Mouse (Mus musculus) lung, embryonic 16.5 days (tissue): ENCODE measurements around the gene Ctsll3. TPM values are rescaled to one million over a fixed set of nuclear protein-coding genes. Genes with fewer than 3 reads are reported as not detected.

Experiments
- ATAC-seq: fragments of 200-750 bp; cut with Nextera tagmentation; 2 replicates; pipeline ENCODE4 v1.8.0; 2017; ENCODE audit warnings: low read depth, mild to moderate bottlenecking, moderate library complexity
- H3K27ac ChIP-seq: fragments of 300-500 bp; sonication (generic); 2 replicates; pipeline ENCODE4 v1.5.1; 2014; ENCODE audit warnings: mild to moderate bottlenecking, control low read depth, low read length
- H3K27me3 ChIP-seq: fragments of 300-500 bp; sonication (generic); 2 replicates; pipeline ENCODE4 v1.6.1; 2014; ENCODE audit warnings: low read depth, low read length, mixed read lengths; ENCODE audit not compliant: control insufficient read depth, insufficient read depth
- H3K36me3 ChIP-seq: fragments of 300-500 bp; sonication (generic); 2 replicates; pipeline ENCODE4 v1.6.1; 2014; ENCODE audit warnings: low read length; ENCODE audit not compliant: control insufficient read depth, insufficient read depth
- H3K4me1 ChIP-seq: fragments of 300-500 bp; sonication (generic); replicated peaks from 2 replicates; pipeline ENCODE4 v1.6.1; 2014; ENCODE audit warnings: low read length, mixed read lengths; ENCODE audit not compliant: control insufficient read depth, insufficient read depth
- H3K4me2 ChIP-seq: fragments of 300-500 bp; sonication (generic); 2 replicates; pipeline ENCODE4 v1.6.1; 2014; ENCODE audit warnings: low read depth, low read length, control low read depth
- H3K4me3 ChIP-seq: fragments of 300-500 bp; sonication (generic); 2 replicates; pipeline ENCODE4 v1.5.1; 2014; ENCODE audit warnings: mild to moderate bottlenecking, low read length, control low read depth
- H3K9ac ChIP-seq: fragments of 300-500 bp; sonication (generic); 2 replicates; pipeline ENCODE4 v1.6.1; 2014; ENCODE audit warnings: low read length, control low read depth
- H3K9me3 ChIP-seq: fragments of 300-500 bp; sonication (generic); 2 replicates; pipeline ENCODE4 v1.6.1; 2016; ENCODE audit warnings: low read length; ENCODE audit not compliant: control insufficient read depth
- WGBS: fragments of 180-500 bp; shearing (Covaris S2); extraction: QIAGEN DNeasy Blood & Tissue Kit; methylation state at CpG from one replicate; pipeline ENCODE4 v1.1.7; 2014; 5-methylcytosine and 5-hydroxymethylcytosine counted together
- polyA plus RNA-seq: library from polyadenylated mRNA; unstranded; fragments of >200 nt; fragmentation: Nextera tagmentation; extraction: Ambion mirVana; gene quantifications from 2 replicates; pipeline ENCODE4 v1.2.1, GENCODE M21; 2015

The Ctsll3 gene
- polyA plus RNA-seq, 1 experiment from 2014 or later: not detected

GRCm38 (mm10) chr13:60812768-60813167, 10.1 kb upstream of the Ctsll3 start:
- Histone ChIP-seq H3K4me2 (no peak overlapping the region), H3K27ac (no peak overlapping the region), H3K4me3 (no peak overlapping the region), H3K27me3 (no peaks in the 10 kb centered on the region), H3K9ac (no peak overlapping the region), H3K36me3 (no peaks in the 10 kb centered on the region), H3K9me3 (no peaks in the 10 kb centered on the region), H3K4me1 (no peaks in the 10 kb centered on the region)
- WGBS: 49% methylated on average over 6 of the region's 6 CpGs
- no peak for ATAC-seq

GRCm38 (mm10) chr13:60809690-60810089, 7.0 kb upstream of the Ctsll3 start:
- Histone ChIP-seq H3K27me3 (no peaks in the 10 kb centered on the region), H3K9ac (no peak overlapping the region), H3K9me3 (no peaks in the 10 kb centered on the region), H3K4me2 (no peak overlapping the region), H3K27ac (no peak overlapping the region), H3K36me3 (no peaks in the 10 kb centered on the region), H3K4me3 (no peak overlapping the region), H3K4me1 (no peaks in the 10 kb centered on the region)
- ATAC-seq: no peak
- WGBS: 56% methylated on average over 2 of the region's 2 CpGs

- Histone ChIP-seq H3K27ac (no peak overlapping the region), H3K4me2 (no peak overlapping the region), H3K36me3 (no peaks in the 10 kb centered on the region), H3K9ac (no peak overlapping the region), H3K4me1 (no peaks in the 10 kb centered on the region), H3K4me3 (no peak overlapping the region), H3K9me3 (no peaks in the 10 kb centered on the region), H3K27me3 (no peaks in the 10 kb centered on the region)
- ATAC-seq: no peak
- WGBS: 70% methylated on average over 1 of the region's 1 CpGs
Observed at GRCm38 (mm10) chr13:60789466-60789865, 13.2 kb downstream of the Ctsll3 start.

- H3K27me3 ChIP-seq: no peaks in the 10 kb centered on the region
- no peak within 1 kb of the TSS for H3K4me3 ChIP-seq
- ATAC-seq: no peak
- no peaks in the 10 kb centered on the region for H3K9me3 ChIP-seq
- no peak within 1 kb of the TSS for H3K9ac ChIP-seq
- H3K4me2 ChIP-seq: no peak within 1 kb of the TSS
- no peak within 1 kb of the TSS for H3K27ac ChIP-seq
- no peaks in the 10 kb centered on the region for H3K36me3 ChIP-seq
- H3K4me1 ChIP-seq: no peaks in the 10 kb centered on the region
Observed at GRCm38 (mm10) chr13:60786264-60786663, 16.4 kb downstream of the Ctsll3 start, which contains the start of gene BC051665. Gene BC051665 (minus strand): TSS chr13:60786364.

- H3K9me3 ChIP-seq: no peaks in the 10 kb centered on the region
- H3K4me1 ChIP-seq: no peaks in the 10 kb centered on the region
- H3K4me3 ChIP-seq: no peak overlapping the region
- H3K36me3 ChIP-seq: no peaks in the 10 kb centered on the region
- H3K27ac ChIP-seq: no peak overlapping the region
- WGBS: 79% methylated on average over 7 of the region's 7 CpGs
- no peak overlapping the region for H3K9ac ChIP-seq
- no peak for ATAC-seq
- H3K27me3 ChIP-seq: no peaks in the 10 kb centered on the region
- H3K4me2 ChIP-seq: no peak overlapping the region
Observed at GRCm38 (mm10) chr13:60783301-60783700, 19.3 kb downstream of the Ctsll3 start.

- Histone ChIP-seq H3K9ac (no peak overlapping the region), H3K4me3 (no peak overlapping the region), H3K4me2 (no peak overlapping the region), H3K4me1 (no peaks in the 10 kb centered on the region), H3K27me3 (no peaks in the 10 kb centered on the region), H3K9me3 (no peaks in the 10 kb centered on the region), H3K36me3 (no peaks in the 10 kb centered on the region), H3K27ac (no peak overlapping the region)
- no peak for ATAC-seq
- WGBS: 71% methylated on average over 3 of the region's 3 CpGs
Observed at GRCm38 (mm10) chr13:60780534-60780933, 22.1 kb downstream of the Ctsll3 start.

GRCm38 (mm10) chr13:60761161-60761560, 41.5 kb downstream of the Ctsll3 start:
- no peak overlapping the region for H3K4me2 ChIP-seq
- H3K4me3 ChIP-seq: no peak overlapping the region
- H3K4me1 ChIP-seq: no peaks in the 10 kb centered on the region
- H3K36me3 ChIP-seq: peaks cover 18% of the 10 kb centered on the region
- no peak overlapping the region for H3K27ac ChIP-seq
- H3K9me3 ChIP-seq: no peaks in the 10 kb centered on the region
- ATAC-seq: no peak
- H3K27me3 ChIP-seq: no peaks in the 10 kb centered on the region
- 94% methylated on average over 17 of the region's 17 CpGs for WGBS
- H3K9ac ChIP-seq: no peak overlapping the region

- Histone ChIP-seq H3K4me1 (no peaks in the 10 kb centered on the region), H3K4me3 (no peak overlapping the region)
- WGBS: 84% methylated on average over 12 of the region's 12 CpGs
Observed at GRCm38 (mm10) chr13:60760392-60760791, 42.3 kb downstream of the Ctsll3 start.

GRCm38 (mm10) chr13:60759136-60759535, 43.5 kb downstream of the Ctsll3 start:
- Histone ChIP-seq H3K4me1 (no peaks in the 10 kb centered on the region), H3K4me3 (no peak overlapping the region), H3K9ac (no peak overlapping the region), H3K27me3 (no peaks in the 10 kb centered on the region), H3K27ac (no peak overlapping the region), H3K36me3 (peaks cover 22% of the 10 kb centered on the region), H3K4me2 (no peak overlapping the region), H3K9me3 (no peaks in the 10 kb centered on the region)
- ATAC-seq: no peak
- 27% methylated on average over 6 of the region's 6 CpGs for whole genome bisulfite sequencing

More at GRCm38 (mm10) chr13:60760392-60760791, 42.3 kb downstream of the Ctsll3 start:
- Histone ChIP-seq H3K9ac (no peak overlapping the region), H3K27me3 (no peaks in the 10 kb centered on the region), H3K4me2 (no peak overlapping the region), H3K27ac (no peak overlapping the region), H3K36me3 (peaks cover 18% of the 10 kb centered on the region), H3K9me3 (no peaks in the 10 kb centered on the region)
- 0 out of 2 replicates have a peak, but pooled peaks have one; percentile 17 for ATAC-seq

- peaks cover 32% of the 10 kb centered on the region for H3K36me3 ChIP-seq
- H3K9me3 ChIP-seq: no peaks in the 10 kb centered on the region
- no peak for ATAC-seq
- no peak overlapping the region for H3K9ac ChIP-seq
- H3K27ac ChIP-seq: no peak overlapping the region
- H3K4me1 ChIP-seq: no peaks in the 10 kb centered on the region
- H3K4me2 ChIP-seq: no peak overlapping the region
- WGBS: 78% methylated on average over 13 of the region's 13 CpGs
- H3K27me3 ChIP-seq: no peaks in the 10 kb centered on the region
- no peak overlapping the region for H3K4me3 ChIP-seq
Observed at GRCm38 (mm10) chr13:60757292-60757691, 45.4 kb downstream of the Ctsll3 start.
